Mouse (Mus musculus): Measurements from ENCODE around the gene Miga1.

Gene Miga1

DNA sequence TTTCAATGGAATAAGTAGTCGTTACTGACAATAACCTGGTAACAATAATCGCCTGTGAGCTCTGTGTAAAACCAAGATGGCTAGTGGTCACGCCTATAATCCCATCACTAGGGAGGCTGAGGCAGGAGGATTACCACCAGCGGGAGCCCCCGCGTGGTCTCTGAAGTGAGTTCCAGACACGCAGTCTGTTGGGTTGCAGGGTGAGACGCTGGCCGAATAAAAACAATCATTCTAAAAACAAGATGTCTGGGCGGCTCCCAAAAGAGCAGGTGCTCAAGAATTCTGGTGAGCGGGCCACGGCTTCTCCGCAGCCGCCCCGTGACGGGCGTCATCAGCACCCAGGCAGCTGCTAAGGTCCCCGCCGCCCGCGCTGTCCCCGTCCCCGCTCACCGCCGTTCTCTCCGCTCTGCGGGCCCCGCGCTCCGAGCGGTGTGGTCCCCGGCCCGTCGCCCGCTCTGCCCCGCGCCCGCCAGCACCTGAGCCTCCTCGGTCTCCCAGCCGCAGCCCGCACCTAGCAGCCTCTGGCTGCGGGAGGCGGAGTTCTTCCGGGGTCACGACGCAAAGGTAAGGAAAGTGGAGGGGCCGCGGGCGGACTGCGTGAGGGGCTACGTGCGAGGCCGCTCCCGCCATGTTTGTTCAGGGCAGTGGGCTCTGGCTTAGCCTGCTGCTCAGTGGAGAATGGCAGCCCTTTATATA, at the start of gene Miga1:
Gene Miga1, minus strand, starts transcription at position 546 of the 696 bp plus-strand sequence.
- peak; percentile 56 to 71 for DNase-seq (ENCODE audit: low spot score in 2 of 2)

DNA sequence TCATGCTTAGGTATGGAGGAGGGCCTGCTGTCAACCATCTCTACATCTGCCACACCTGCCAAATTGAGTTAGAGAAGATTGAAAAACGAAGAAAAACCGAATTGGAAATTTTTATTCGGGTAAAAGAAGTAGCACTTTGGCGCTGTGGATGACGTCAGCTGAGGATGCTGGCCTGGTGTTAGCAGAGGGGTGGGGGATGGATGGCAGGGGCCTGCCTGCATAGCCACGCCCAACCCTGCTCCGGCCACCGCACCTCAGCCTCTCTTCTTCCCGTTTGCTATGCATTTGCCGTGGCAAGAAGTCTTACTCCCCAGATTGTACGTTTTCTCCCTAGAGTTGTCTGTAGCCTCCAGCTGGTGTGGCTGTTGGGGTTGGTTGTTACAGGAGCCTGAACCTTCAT, 43.9 kb upstream of the Miga1 start:
- DNase-seq (ENCODE audit: low spot score in 2 of 2) = no peak

DNA sequence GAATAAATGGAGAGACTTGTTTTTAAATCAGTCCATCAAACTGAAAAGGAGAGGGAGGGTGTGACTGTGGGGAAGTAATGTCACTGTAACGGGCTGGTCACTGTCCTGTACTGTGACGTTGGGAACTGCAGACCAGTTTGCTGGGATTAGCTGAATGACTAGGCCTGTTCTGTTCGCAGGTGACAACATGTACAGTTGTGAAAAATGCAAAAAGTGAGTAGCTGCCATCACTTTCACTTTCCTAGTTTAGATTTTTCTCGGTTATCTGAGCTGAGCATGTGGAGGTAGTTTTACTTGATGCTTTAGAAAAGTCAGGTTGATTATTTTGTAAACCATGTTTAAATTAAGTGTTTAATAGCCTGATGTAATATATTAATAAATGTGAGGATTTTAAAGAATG, 35.9 kb upstream of the Miga1 start:
- DNase-seq (ENCODE audit: low spot score in 2 of 2) = no peak

- no peak for DNase-seq (ENCODE audit: low spot score in 2 of 2)
Observed at GRCm38 (mm10) chr3:152364181-152364580, 24.0 kb upstream of the Miga1 start.

- DNase-seq (ENCODE audit: low spot score in 2 of 2) = no peak
Observed at GRCm38 (mm10) chr3:152359151-152359550, 18.9 kb upstream of the Miga1 start.

DNA sequence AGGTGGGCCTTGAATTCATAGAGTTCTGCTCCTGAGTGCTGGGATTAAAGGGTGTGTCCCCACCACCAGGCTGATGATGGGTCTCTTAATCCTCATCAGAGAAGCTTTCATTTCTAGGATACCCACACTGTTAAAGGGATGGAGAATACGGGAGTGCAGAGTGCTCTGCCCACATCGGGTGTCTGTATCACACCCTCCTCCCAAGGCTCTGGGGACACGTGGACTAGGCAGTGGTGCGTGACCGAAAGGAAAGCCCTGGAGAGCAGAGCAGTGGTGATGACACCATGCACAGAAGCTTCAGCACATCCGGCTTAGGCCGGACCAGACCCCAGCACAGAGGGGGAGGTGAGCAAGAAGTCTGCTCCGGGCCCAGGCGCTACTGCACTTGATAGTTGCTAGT, 16.5 kb upstream of the Miga1 start:
- DNase-seq (ENCODE audit: low spot score in 2 of 2) = no peak

DNA sequence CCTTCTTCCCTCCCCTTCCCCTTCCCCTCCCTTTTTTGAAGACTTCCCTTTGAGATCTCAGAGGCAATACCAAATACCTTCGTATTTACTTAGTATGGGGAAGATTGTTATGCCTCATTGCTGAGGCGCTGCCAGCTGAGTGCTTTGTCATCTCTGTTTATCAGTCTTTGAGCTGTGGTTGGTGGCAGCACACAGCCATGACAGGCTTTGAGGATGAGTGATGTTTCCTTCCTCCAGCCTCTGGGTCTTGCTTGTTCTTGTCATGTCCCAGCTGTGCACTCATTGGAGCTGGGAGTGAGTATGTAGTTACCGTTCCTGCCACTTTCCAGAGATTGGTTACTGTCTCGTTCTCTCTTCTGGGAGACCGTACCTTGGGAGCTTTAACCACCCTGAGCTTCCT, 15.2 kb upstream of the Miga1 start:
- no peak for DNase-seq (ENCODE audit: low spot score in 2 of 2)

- DNase-seq (ENCODE audit: low spot score in 2 of 2) = no peak
Observed at GRCm38 (mm10) chr3:152353434-152354177, 13.4 kb upstream of the Miga1 start.

GRCm38 (mm10) chr3:152352289-152352688, 12.1 kb upstream of the Miga1 start:
- no peak for DNase-seq (ENCODE audit: low spot score in 2 of 2)

DNA sequence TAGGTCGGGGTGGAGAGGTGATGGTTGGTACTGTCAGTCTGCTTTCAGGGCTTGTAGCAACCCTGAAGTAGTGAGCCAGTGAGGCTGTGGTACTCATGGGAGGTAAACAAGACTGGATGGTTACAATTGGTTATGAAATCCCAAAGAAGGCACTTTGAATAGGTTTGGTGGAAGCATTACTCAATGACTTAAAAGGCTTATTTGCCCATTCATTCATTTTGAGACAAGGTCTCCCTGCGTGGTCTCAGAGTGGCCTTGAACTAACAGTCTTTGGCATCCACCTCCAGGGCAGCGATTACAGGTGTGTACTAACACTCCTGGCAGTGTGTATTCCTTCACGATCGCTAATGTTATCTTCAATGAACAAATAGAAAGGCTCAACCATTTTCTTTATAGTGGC, 10.8 kb upstream of the Miga1 start:
- DNase-seq (ENCODE audit: low spot score in 2 of 2) = no peak

DNA sequence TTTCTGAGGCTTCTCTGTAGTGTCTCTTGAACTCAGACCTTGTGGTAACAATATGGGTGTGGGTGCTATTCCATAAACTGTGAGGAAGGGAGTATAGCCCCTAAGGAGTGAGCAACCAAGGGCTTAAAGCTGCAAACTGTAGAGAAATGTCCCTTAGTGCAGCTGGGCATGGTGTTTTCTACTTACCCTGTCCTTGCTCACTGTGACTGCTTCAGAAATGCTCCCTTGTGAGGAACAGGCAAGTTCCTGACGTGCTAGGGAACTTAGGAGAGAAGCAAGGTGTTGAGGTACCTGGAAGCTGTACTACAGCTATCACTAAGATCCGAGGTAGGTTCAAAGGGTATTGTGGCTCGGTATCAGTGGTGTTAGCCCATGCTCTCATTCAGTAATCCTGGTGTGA, 10.2 kb upstream of the Miga1 start:
- no peak for DNase-seq (ENCODE audit: low spot score in 2 of 2)

DNA sequence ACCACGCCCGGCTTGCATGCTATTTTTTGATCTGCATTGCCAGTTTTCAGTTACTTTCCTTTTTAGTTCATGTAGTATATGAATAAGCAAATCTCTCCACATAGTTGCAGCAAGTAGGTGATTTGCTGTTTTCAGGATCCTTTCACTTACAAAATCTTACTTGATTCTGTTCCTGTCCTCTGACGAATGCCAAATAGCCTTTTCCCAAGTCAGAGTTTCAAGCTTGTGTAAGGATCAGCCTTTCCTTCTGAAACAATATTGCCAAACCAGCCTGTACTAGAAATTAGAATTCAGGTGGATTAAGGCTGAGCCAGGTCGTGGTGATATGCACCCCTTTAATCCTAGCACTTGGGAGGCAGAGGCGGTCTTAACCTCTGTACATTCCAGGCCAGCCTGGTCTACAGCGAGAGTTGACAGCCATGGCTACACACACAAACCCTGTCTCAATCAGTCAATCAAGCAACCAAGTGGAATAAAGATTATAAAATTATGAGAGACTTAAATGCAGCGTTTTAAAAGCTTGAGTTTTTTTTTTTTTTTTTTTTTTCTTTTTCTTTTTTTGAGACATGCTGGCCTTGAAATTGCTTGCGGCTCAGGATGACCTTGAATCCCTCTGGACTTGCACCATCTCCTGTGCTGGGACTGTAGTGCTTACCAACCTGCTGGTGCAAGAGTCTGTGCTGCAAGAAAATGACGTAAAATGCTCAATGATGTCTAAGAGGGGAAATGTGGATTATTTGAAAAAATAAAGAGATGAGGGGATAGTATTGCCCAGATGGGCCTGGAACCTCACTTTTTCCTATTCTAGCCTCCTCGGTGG, 8.0 kb upstream of the Miga1 start:
- DNase-seq (ENCODE audit: low spot score in 2 of 2) = no peak

GRCm38 (mm10) chr3:152347227-152347626, 7.0 kb upstream of the Miga1 start:
- DNase-seq (ENCODE audit: low spot score in 2 of 2) = no peak

DNA sequence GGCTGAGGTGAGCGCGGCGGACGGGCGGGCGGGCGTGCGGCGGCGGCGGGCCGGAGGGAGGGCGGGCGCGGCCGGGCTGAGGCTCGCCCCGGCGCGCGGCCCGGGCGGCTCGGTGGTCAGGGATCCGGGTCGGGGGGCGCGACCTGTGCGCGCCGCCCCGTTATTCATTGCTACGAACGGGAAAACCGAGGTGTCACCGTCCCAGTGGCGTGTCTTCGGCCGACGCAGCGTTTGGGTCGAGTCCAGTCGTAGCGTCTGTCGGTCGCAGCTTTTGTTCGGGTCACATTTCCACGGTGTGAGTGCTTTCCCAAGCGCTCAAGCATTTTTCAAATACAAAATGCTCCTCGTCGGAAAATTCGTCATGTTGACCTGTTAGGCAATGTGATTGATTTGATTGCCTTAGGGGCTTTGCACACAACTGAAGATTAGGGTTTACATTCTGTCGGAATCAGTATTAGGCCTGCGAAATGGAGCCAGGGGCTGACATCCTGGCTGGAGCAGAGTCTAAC, 6.5 kb upstream of the Miga1 start:
- peak in 1 of 2 experiments; percentile 20 for DNase-seq (ENCODE audit: low spot score in 2 of 2)

GRCm38 (mm10) chr3:152345732-152346632, 5.8 kb upstream of the Miga1 start, which contains the start of gene Usp33:
Usp33 (plus strand) TSS chr3:152346478.
- DNase-seq (ENCODE audit: low spot score in 2 of 2) = peak; percentile 85 to 87

DNA sequence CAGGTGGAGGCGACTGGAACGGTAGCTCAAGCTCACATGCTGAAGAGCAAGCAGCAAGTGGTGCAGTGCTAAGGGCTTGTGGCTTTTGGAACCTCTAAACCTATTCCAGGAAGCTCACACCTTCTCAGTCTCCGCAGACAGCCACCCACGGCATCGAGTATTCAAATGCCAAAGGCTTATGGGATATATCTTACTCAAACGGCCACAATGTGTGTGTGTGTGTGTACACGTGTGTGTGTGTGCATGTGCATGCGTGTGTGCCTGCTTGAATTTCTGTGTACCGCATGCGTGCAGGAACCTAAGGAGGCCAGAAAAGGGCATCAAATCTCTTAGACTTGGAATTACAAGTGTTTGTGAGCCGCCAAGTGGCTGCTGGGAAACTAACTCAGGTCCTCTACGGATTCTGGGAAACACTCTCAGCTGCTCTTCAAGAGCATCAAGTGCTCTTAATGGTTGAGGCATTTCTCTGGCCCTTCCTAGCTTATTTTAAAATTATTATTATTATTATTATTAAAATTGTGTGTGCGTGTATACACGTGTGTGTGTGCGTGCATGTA, 2.8 kb upstream of the Miga1 start:
- no peak for DNase-seq (ENCODE audit: low spot score in 2 of 2)

DNA sequence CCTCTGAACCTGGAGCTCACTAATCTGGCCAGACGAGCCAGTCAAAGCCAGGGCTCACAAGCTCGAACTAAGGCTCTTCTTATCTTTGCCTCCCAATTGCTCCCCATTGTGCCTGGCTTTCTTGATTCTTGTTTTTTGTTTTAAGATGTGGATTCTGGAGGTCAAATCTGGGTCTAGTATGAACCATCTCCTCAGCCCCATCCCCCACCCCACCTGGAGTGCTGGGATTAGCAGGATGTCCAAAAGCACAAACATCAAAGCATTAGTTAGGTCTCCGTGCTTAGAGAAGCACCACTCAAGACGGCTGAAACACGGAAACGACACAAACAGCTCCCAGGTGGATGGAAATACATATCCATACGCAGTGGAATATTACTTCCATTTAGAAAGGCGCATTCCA, 4.1 kb downstream of the Miga1 start:
- DNase-seq (ENCODE audit: low spot score in 2 of 2) = no peak

GRCm38 (mm10) chr3:152333641-152334040, 6.6 kb downstream of the Miga1 start:
- DNase-seq (ENCODE audit: low spot score in 2 of 2) = no peak

GRCm38 (mm10) chr3:152332545-152333300, 7.5 kb downstream of the Miga1 start:
- no peak for DNase-seq (ENCODE audit: low spot score in 2 of 2)

DNA sequence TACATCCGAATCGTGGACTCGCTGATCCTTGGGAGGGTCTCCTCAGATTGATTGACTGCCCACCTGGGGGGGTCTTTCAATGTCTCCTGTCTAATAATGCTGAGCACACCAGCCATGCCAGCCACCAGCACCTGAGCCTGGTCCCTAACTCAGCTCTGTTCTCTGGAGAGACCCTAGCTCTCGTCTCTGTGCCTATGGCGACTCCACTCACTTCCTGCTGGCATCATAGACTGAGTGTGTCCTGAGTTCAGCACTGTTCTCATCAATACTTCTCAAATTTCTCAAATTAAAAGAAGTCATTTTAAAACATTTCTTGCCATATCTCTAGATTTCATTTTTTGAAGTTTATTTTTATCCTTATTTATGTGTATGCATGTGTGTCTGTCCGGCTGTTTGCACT, 8.1 kb downstream of the Miga1 start:
- DNase-seq (ENCODE audit: low spot score in 2 of 2) = no peak
